Mouse (Mus musculus) embryo, embryonic 9.5 days (tissue): ENCODE measurements around the gene Tpra1.

Experiments used
- DNase-seq: peaks from one replicate; pipeline ENCODE4 v3.0.0-alpha.2; 2017; ENCODE audit errors: extremely low spot score

Tpra1 gene

DNA sequence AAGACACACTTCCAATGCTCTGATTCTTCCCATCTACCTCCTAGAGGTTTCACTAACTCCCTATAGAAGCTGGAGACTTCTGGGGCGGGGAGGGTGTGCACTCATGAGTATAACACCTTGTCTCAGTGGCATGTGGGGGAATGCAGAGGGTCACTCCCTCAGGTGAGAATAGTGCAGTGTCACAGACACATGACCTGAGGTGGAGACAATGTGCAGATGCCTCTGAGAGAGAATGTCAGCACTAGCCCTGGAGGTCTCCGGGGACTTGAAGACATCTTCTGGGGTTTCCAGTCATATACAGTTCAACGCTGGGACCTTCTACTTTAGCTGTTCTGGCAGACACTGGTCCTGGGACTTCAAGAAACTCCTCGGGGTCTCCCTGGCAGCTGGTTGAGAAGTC is 55.3 kb downstream of the Tpra1 start:
- no peak for DNase-seq

DNA sequence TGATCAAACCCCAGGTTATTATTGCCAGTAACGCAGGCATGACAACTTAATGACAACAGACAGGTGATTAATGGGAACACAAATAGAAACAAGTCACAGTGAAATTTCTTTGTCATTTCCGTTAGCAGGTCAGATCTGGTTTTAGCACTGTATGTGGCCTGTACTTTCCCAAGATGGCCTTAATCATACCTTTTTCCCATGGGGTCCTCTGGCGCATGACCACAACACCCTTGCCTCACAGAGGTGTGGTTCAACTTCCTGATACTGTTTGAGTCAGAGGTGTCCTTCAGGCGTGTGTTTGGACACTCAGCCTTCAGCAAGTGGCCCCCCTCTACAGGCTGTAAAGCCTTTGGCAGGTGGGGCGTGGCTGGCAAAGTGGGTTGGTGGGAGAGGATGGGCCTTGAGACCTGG is 55.8 kb downstream of the Tpra1 start:
- DNase-seq = no peak

DNA sequence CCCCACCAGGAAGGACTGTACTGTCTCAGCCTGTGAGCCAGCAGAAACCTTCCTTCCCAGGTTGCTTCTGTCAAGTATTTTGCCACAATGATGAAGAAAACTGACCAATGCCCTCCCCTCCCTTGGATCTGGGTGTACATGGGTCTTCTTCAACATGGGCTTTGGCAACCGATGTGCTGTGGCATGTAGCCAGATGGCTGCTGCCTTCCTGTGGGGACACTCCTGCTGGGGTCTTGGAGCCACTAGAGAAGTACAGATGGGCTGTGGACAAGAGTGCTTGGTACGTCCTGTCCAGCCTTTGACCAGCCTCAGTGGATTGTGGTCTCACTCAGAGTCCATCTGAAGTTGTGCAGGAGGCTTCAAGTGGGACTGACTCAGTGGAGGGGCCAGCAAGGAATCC is 56.3 kb downstream of the Tpra1 start:
- DNase-seq = no peak

DNA sequence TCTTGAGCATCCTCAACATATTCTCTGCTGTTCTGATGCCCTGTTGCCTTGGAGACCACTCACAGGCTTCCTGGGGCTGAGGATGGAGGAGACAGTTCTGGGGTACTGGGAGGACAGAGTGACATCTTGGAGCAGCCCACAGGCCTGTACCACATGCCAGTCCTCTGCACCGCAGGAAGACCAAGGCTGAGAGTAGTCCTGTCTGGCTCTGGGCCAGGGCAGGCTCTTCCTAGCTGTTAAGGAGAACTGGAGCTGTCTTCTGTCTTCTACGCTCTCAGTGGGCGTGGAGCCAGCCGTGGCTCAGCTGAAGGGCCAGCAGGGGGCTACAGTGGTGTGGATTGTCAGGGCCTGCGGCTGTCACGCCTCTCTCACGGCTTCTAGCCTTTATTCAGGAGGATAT is 57.8 kb downstream of the Tpra1 start:
- DNase-seq = no peak

DNA sequence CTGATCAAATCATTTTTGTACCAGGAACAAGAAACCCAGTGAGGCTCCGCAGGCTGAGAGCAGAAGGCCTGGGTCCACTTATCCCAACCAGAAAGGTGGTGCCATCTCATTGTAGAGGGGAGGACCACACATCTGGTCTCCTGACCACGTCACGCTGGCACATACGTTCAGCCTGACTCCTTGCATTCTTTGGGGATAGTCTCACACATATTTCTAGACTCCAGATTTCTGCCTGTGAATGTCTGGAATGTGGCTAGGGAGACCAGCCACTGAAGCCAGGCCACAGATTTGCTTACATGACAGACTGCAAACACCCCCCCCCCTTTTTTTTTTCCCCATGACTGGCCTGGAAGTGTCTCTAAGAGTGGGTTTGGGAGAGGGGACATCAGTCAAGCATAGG is 58.9 kb downstream of the Tpra1 start:
- DNase-seq = no peak
